Mouse (Mus musculus) brain, embryonic 14.5 days (tissue): ENCODE results near the gene Pnmal2.

Experiments used
- CTCF ChIP-seq: fragments of 200-500 bp; IDR thresholded peaks from 2 replicates; pipeline ENCODE4 v1.5.1; 2012; ENCODE audit warnings: inconsistent platforms, mild to moderate bottlenecking, moderate library complexity, borderline replicate concordance; ENCODE audit not compliant: insufficient read depth, insufficient read length; ENCODE audit errors: extremely low read depth
- POLR2A ChIP-seq: fragments of 200-500 bp; IDR thresholded peaks from 2 replicates; pipeline ENCODE4 v1.6.1; 2012; ENCODE audit warnings: mild to moderate bottlenecking, inconsistent platforms, borderline replicate concordance; ENCODE audit not compliant: poor library complexity, insufficient read depth, insufficient read length, severe bottlenecking; ENCODE audit errors: extremely low read depth

DNA sequence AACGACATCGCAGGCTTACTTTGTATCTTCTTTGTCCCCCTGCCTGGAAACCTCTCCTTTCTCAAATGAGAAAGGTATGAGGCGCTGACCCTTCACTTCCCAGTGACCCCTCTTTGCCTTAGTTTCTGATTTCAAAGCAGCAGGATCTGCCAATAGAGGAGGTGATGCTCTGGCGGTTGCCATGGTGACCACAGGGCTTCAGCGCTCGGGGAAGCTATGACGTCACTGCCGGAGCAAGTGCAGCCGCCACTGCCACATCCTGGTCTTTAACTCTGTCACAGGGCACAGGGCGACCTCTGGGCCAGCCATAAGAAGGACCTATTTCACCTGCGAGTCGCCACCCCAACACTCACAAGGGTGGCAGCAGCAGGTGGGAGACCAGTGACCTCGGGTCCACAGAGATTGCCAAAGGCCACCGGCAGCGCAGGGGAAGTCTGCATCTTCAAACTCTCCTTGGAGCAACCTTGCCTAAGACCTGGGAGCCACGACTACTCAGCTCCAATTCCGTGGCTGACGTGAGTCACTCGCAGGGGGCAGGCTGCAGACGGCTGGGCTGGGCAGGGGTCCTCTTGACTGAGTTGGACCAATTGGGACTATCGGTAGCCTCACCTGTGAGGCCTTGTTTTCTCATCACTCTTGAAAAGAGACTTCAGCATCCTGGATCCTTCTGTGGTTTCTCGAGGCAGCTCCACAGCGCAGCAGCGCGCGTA lies 38.5 kb downstream of the Pnmal2 start, which contains the start of gene Gm42372:
- TF ChIP-seq CTCF (no peak), POLR2A (no peak)
